Mouse (Mus musculus) retina, postnatal 7 days (tissue): ENCODE results near the gene Ccdc57.
"Not testable (repeated sequence)": the region's sequence is repeated elsewhere in the genome, so short reads cannot be mapped to it uniquely, and the experiment has no call there.

Experiments used
- DNase-seq: peaks from one replicate; pipeline ENCODE4 v3.0.0-alpha.2; 2012; ENCODE audit warnings: low read depth, low spot score

Gene Ccdc57

GRCm38 (mm10) chr11:120903159-120903850, 29.4 kb downstream of the Ccdc57 start:
- DNase-seq = no peak

GRCm38 (mm10) chr11:120902487-120903142, 30.1 kb downstream of the Ccdc57 start:
- DNase-seq = no peak

DNA sequence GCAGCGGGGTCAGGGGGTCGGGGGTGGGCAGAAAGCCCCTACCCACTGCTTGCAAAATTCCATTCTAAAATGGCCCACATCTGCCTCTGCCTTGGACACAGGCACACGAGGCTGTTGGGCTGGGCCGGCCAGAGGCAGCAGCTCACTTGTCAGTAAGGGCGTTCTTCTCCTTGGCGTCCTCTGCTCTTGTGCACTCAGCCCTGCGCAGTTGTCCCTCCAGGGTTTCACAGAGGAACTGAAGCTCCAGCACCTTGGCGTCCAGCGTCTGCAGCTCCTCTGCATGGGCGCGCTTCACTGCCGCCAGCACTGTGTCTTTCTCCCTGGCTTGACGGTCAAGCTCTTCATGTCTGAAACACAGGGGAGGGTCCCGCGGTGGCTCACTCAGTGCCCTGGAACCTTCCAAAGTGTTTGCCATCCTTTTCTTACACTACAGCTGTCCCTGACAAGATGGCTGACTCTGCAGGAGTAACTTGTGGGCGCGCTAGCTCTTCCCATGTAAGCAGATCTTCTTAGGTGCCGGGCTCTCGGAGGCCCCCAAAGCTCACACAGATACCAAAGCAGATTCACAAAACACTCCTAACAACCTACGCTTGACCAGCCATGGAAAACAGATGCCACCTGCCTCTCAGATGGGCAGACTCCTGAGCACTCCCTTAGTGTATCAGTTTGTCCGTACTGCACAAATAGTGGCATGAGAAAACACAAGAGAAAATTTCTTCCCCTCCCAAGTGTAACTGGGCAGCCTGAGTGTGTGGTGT, 30.8 kb downstream of the Ccdc57 start:
- no peak for DNase-seq

- DNase-seq = no peak
Measured at GRCm38 (mm10) chr11:120900276-120901244, 32.1 kb downstream of the Ccdc57 start.

DNA sequence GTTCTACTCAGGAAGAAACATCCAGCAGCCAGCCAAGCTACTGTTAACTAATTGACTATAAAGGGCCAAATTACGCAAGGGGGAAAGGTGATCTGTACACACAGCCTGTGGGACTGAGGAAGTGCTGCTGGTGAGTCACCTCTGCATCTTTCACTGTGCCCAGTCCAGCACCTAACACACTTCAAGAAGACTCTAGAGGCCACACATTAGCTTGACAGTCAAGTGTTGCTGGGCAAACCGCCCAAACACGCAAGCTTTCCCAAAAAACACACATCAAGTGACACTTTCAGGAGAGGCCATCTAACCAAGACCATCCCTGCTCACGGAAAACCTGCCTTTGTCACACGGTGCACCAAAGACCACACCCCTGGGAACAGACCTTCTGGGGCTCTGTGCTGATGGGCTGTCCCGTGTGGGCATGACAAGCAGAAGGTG, 34.5 kb downstream of the Ccdc57 start:
- no peak for DNase-seq

DNA sequence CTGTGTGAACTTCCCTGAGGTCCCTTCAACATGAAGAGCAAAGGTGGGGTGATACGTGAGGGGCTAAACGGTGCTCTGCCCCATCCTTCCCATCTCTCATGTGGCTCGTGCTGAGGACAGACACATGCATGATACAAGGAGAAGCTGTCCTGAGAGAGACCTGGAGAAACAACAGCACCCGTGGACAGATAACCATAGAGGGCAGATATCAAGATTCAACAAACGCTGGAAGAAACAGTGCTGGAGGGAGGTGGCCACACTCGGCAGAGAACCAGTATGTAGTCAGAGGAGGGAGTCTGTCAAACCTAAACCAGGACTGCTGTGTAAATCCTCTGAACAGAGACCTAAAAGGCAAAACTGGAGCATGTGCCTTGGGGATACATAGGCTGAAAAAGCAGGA, 37.2 kb downstream of the Ccdc57 start:
- DNase-seq = no peak

DNA sequence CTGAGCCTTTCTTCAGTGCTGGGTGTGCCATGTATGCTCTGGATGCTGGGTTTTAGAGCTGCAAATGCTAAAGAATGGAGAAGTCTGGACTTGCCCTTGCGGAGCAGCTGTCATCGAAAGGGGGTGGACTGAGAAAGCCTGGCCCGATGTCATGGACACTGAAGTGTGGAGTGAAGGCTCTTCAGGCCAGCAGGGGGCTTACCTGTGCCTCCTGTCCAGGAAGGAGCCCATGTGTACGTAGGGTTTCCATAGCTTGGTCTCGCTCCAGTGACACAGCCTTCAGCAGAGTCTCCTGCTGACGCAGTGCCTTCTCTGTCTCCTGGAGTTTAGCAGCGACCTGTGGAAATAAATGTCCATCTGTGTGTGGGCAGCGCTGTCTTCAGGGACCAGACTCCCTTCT, 38.3 kb downstream of the Ccdc57 start:
- DNase-seq = no peak

DNA sequence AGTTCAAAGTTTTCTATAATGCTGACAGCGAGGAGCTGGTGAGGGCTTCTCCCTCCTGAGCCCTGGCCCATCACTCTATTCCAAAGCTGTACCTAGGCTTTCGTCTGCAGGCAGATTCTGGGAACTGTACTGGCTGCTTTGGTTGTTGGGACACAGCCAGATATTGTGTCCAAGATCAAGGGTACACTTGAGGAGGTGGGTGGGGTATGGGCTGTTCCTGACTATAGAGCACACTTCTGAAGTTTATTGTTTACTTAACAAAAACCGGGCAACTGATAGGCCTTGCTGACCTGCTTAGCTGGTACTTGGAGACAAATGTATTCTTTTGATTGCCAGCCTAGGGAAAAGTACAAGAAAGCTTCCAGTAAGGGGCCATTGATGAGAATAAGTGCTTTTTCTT, 43.5 kb downstream of the Ccdc57 start:
- DNase-seq = no peak

GRCm38 (mm10) chr11:120888718-120889117, 44.0 kb downstream of the Ccdc57 start:
- no peak for DNase-seq

DNA sequence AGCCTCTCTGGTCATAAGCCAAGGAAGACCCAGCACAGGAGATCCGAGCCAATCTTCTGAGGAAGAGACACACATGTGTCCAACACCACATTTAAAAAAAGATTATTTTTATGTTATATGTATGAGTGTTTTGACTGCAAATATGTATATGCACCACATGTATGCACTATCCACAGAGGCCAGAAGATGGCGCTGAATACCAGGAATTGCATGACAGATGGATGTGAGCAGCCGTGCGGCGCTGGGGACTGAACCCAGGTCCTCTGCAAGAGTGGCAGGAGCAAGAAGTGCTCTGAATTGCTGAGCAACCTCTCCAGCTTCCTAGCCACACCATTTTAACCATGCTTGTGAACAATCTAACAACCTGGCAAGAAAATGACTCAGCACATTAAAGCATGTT, 45.2 kb downstream of the Ccdc57 start:
- DNase-seq = no peak

DNA sequence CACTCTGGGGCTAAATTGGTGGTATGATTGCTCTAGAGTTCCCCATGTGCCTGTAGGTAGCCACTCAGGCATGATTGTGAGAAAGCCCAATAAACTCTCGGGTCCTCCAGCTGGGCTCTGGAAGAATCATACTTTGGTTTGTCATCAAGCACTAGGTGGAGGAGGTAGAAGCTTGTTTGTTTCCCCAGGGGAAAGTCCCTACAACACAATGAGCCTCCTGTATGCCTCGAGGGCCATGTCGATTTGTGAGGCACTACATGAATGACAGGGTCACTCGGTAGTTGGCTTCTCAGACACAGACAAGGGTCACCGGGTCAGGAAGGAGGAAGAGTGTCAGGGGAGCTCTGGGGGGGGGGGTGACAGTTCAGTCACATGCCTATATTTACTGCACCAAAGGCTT, 46.2 kb downstream of the Ccdc57 start:
- no peak for DNase-seq

GRCm38 (mm10) chr11:120883601-120884000, 49.1 kb downstream of the Ccdc57 start:
- no peak for DNase-seq

DNA sequence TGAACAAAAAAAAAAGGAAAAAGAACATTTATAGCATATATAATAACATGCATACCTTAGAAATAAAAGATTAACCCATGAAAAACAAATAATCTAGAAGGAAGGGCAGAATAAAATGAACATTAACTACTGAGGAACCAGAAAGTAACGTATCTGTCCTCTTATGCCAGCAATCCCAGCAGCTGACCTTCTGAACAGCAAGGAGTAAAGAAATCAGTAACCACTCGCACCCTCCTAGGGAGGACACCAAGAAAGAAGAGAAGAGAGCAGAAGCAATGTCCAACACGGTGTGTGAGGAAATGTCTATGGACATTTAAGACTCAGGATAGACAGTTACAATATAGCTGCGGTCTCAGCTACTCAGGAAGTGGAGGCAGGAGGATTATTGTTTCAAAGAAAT, 49.7 kb downstream of the Ccdc57 start:
- DNase-seq = no peak

DNA sequence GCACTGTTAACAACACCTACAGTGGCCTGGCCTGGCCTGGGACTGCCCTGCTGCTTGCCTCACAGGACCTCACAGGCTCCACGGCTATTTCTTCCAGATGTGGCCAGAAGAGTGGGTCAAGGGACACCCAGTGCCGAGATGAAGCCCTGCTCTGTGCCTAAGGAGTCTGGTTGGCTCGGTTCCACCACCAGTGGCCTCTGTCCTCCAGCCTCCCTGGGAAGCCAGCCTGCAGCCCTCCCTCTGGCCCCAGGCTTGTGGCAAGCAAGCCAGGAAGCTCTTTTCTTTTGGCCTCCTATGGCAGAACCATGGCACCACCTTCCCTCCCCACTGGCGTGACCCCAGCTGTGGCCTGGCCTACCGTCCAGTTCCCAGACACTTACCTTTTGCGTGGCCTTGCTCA, 59.5 kb downstream of the Ccdc57 start:
- no peak for DNase-seq

DNA sequence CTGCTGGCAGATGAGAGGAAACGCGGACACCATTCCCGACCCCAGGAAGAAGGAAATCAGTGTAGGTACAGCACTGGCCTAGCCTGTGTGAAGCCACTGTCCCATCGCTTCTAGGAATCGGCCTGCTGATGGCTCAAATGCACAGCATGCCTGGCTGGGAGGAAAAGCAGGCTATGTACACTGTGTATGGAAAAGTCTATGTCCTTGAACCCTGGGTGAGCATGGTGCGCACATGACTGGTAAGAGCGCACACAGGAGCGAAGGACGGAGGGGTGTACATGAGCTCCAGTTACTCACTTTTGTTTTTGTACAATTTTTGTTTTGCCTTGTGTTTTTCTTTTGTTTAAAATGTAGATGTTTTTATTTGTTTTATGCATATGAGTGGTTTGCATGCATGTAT, 61.2 kb downstream of the Ccdc57 start:
- no peak for DNase-seq

DNA sequence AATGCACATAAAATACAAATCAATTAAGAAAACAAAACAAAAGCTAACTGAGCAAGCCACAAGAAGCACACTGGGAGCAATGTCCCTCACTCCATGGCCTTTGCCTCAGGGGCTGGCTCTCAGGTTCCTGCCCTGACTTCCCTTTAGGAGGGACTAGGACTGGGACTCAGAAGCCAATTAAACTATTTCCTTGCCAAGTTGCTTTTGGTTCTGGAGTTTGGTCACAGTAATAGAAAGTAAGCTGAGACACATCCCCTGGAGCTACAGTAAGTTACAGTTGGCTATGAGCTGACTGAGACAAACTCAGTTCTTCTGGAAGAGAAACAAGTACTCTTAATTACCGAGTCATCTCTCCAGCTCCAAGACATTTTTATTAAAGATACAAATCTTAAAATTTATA, 66.9 kb downstream of the Ccdc57 start:
- DNase-seq = no peak

- no peak for DNase-seq
Measured at GRCm38 (mm10) chr11:120862819-120863218, 69.9 kb downstream of the Ccdc57 start.

- DNase-seq = not testable (repeated sequence)
Measured at GRCm38 (mm10) chr11:120855938-120856337, 76.7 kb downstream of the Ccdc57 start.

DNA sequence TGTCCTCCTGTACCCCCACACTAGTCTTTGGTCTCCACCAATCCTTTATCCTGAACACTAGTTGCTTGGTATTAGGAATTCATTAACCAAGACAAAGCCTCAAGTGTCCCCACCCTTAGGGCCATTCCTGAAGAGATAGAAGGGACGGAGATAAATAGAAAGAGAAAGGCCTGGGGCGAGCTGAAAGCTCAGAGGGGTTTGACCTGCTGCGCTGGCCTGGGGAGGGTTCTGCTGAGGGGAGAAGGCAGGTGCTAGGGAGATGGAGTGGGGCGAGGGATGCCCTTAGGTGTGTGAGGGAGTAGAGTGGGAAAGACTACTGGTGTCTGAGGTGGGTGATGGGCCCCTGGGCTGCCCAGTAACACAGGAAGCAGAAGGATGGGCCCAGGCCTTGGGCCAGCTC, 78.9 kb downstream of the Ccdc57 start:
- no peak for DNase-seq

GRCm38 (mm10) chr11:120853158-120853557, 79.5 kb downstream of the Ccdc57 start:
- no peak for DNase-seq

- no peak for DNase-seq
Measured at GRCm38 (mm10) chr11:120852083-120852935, 80.4 kb downstream of the Ccdc57 start.
